Mouse (Mus musculus) small intestine, adult 2 months (tissue): ENCODE measurements at regions not wholly inside any gene's neighbourhood (a gene's known extent, or its start where the extent isn't known, plus 50 kb on each side); places are given as distances from the start of the nearest gene placed in this dataset.

Source experiments
- CTCF ChIP-seq: fragments of 200-500 bp; IDR thresholded peaks from 2 replicates; pipeline ENCODE4 v1.5.1; 2012; ENCODE audit warnings: low read depth, mild to moderate bottlenecking, control low read depth, inconsistent platforms, low read length, moderate library complexity, mixed read lengths; ENCODE audit not compliant: insufficient replicate concordance, insufficient read length; ENCODE audit errors: extremely low read depth
- POLR2A ChIP-seq: fragments of 200-500 bp; IDR thresholded peaks from 2 replicates; pipeline ENCODE4 v1.6.1; 2012; ENCODE audit warnings: low read depth, mild to moderate bottlenecking, control low read depth, inconsistent platforms, low read length, moderate library complexity

GRCm38 (mm10) chr17:27317576-27318277 lies 113.5 kb upstream of the Lemd2 start:
- TF ChIP-seq CTCF (no peak), POLR2A (no peak)
